Mouse (Mus musculus): ENCODE results near the gene Ube2d2b. TPM values are rescaled to one million over a fixed set of nuclear protein-coding genes. Genes with fewer than 3 reads are reported as not detected.

Ube2d2b gene
- polyA plus RNA-seq, 1 experiment from 2014 or later, result not detected

GRCm38 (mm10) chr5:107863971-107864370, 34.1 kb downstream of the Ube2d2b start:
- no peaks in the 10 kb centered on the region for H3K27me3 ChIP-seq
- H3K36me3 ChIP-seq, result no peaks in the 10 kb centered on the region
- H3K27ac ChIP-seq (replicated peaks), result no peak overlapping the region
- H3K9ac ChIP-seq, result no peak overlapping the region
- H3K4me3 ChIP-seq, result no peak overlapping the region
- no peak overlapping the region for H3K4me2 ChIP-seq
- ATAC-seq (ENCODE audit: low read depth), result no peak
- WGBS, result 88% methylated on average over 3 of the region's 3 CpGs
- H3K9me3 ChIP-seq, result no peaks in the 10 kb centered on the region
- peaks cover 19% of the 10 kb centered on the region for H3K4me1 ChIP-seq (replicated peaks)

DNA sequence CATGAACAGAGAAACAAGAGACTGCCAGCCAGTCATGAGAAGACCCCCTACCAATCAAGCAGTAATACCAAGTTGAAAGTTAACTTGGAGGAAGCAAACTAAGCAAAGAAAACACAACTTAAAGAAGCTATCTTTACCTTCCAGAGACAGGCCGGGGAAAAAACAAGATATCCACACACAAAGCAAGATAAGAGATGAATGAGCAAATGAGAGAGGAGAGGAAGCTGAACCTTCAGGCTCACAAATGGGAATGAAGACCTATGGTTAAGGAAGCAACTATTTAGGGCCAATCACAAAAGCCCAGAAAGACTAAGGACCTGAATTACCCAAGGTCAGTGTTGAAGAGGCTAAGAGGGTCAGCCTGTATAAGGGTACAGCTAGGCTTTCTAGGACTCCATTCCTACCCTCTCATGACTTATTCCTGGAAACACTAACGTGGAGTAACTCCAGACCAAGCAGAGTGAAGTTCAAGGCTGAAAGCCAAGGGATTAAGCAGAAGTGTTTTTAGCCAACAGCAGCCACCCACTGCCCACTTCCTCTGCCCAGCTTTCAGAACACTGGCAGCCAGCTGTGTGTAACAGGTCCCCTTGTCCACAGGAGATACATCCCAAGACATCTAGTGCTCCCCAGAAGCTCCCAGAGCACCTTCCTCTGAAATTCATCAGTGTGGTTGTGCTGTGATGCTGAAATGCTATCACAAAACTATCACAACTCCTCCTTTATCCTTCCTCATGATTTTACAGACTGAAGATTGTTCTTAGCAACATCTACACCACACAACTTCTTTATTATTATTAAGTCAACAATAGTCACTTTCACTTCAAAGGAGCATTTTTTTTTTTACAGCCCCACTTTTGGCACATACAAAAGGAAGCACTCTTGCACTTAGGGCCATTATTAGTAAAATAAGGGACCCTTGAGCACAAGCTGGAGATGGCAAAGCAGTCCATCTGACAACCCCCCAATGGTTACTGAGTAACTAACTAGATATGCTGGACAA, 36.5 kb downstream of the Ube2d2b start:
- H3K9me3 ChIP-seq, result no peaks in the 10 kb centered on the region
- WGBS, result 72% methylated on average over 2 of the region's 2 CpGs
- H3K4me1 ChIP-seq (replicated peaks), result peaks cover 19% of the 10 kb centered on the region
- 0 out of 2 replicates have a peak, but pooled peaks cover 3% of the 10 kb centered on the region for H3K27me3 ChIP-seq
- no peak overlapping the region for H3K4me3 ChIP-seq
- H3K9ac ChIP-seq, result no peak overlapping the region
- no peak for ATAC-seq (ENCODE audit: low read depth)
- no peak overlapping the region for H3K4me2 ChIP-seq
- no peaks in the 10 kb centered on the region for H3K36me3 ChIP-seq
- H3K27ac ChIP-seq (replicated peaks), result no peak overlapping the region

- peak; percentile 82 for ATAC-seq (ENCODE audit: low read depth)
- H3K27ac ChIP-seq (replicated peaks), result peak overlapping the region; percentile 92
- H3K4me2 ChIP-seq, result peak overlapping the region; percentile 67
- no peaks in the 10 kb centered on the region for H3K36me3 ChIP-seq
- 0 out of 2 replicates have a peak, but pooled peaks cover 3% of the 10 kb centered on the region for H3K27me3 ChIP-seq
- peak overlapping the region; percentile 90 for H3K9ac ChIP-seq
- no peaks in the 10 kb centered on the region for H3K9me3 ChIP-seq
- under 1% methylated on average over 82 of the region's 82 CpGs for WGBS
- peak overlapping the region; percentile 87 for H3K4me3 ChIP-seq
- peaks cover 19% of the 10 kb centered on the region for H3K4me1 ChIP-seq (replicated peaks)
These were observed 38.3 kb downstream of the Ube2d2b start for GRCm38 (mm10) chr5:107867970-107868904.

GRCm38 (mm10) chr5:107868905-107869424, 39.1 kb downstream of the Ube2d2b start:
- peak; percentile 98 for ATAC-seq (ENCODE audit: low read depth)
- WGBS, result under 1% methylated on average over 58 of the region's 58 CpGs
- Histone ChIP-seq H3K4me3 (peak overlapping the region; percentile 87), H3K27ac (replicated peaks) (peak overlapping the region; percentile 92), H3K27me3 (0 out of 2 replicates have a peak, but pooled peaks cover 3% of the 10 kb centered on the region), H3K9me3 (no peaks in the 10 kb centered on the region), H3K9ac (peak overlapping the region; percentile 90), H3K4me2 (peak overlapping the region; percentile 67), H3K4me1 (replicated peaks) (peaks cover 19% of the 10 kb centered on the region), H3K36me3 (no peaks in the 10 kb centered on the region)

DNA sequence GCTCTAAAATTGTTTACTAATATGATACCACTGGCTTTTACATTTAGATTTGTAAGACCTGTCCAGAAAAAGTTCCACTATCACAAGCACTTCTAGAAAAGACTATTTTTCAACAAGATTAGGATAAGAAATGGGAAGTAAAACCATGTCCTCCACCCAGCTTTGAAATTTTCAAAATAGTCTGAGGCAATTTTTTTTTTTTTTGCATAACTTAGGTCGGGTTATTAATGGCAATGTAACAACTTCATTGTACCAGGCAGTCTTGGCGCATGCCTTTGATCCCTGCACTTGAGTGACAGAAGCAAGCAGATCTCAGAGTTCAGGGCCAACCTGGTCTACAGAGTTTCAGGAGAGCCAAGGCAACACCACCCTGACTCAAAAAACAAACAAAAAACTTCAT, 39.8 kb downstream of the Ube2d2b start:
- ATAC-seq (ENCODE audit: low read depth), result no peak
- Histone ChIP-seq H3K27me3 (0 out of 2 replicates have a peak, but pooled peaks cover 3% of the 10 kb centered on the region), H3K9ac (no peak overlapping the region), H3K4me2 (no peak overlapping the region; the same call in 1 of the 2 replicates), H3K4me1 (replicated peaks) (peaks cover 19% of the 10 kb centered on the region), H3K27ac (replicated peaks) (no peak overlapping the region), H3K4me3 (no peak overlapping the region), H3K9me3 (no peaks in the 10 kb centered on the region), H3K36me3 (no peaks in the 10 kb centered on the region)
- 65% methylated on average over 2 of the region's 2 CpGs for WGBS

DNA sequence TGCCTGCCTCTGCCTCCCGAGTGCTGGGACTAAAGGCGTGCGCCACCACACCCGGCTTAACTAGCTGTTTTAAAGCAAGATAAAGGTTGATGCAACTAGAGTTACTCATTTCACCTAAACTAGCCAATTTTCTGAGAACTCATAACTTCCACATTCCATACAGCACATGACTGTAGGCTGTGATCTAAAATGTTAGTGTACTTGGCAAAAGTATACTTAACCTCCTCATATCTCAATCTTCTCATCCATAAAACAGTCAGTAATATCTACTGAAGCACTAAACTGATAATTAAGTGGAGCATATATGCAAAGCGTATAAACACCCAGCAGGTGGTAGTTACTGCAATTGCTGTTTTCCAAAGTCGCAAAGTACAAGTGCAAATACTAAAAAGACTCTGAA, 43.4 kb downstream of the Ube2d2b start:
- Histone ChIP-seq H3K36me3 (no peaks in the 10 kb centered on the region), H3K4me3 (no peak overlapping the region), H3K27ac (replicated peaks) (no peak overlapping the region), H3K4me2 (no peak overlapping the region), H3K4me1 (replicated peaks) (no peaks in the 10 kb centered on the region), H3K27me3 (0 out of 2 replicates have a peak, but pooled peaks cover 3% of the 10 kb centered on the region), H3K9me3 (no peaks in the 10 kb centered on the region), H3K9ac (no peak overlapping the region)
- 87% methylated on average over 6 of the region's 6 CpGs for WGBS
- ATAC-seq (ENCODE audit: low read depth), result no peak

GRCm38 (mm10) chr5:107873886-107874302, 44.0 kb downstream of the Ube2d2b start:
- Histone ChIP-seq H3K4me2 (no peak overlapping the region), H3K9me3 (no peaks in the 10 kb centered on the region), H3K27ac (replicated peaks) (no peak overlapping the region), H3K27me3 (0 out of 2 replicates have a peak, but pooled peaks cover 3% of the 10 kb centered on the region), H3K9ac (no peak overlapping the region), H3K4me3 (no peak overlapping the region), H3K36me3 (no peaks in the 10 kb centered on the region), H3K4me1 (replicated peaks) (no peaks in the 10 kb centered on the region)
- no peak for ATAC-seq (ENCODE audit: low read depth)
- WGBS, result 66% methylated on average over 7 of the region's 7 CpGs

GRCm38 (mm10) chr5:107874561-107875260, 44.8 kb downstream of the Ube2d2b start, which contains the start of gene Evi5:
Gene Evi5, minus strand, starts transcription at chr5:107875107.
- Histone ChIP-seq H3K4me1 (replicated peaks) (no peaks in the 10 kb centered on the region), H3K27me3 (0 out of 2 replicates have a peak, but pooled peaks cover 3% of the 10 kb centered on the region), H3K9ac (no peak within 1 kb of the TSS), H3K27ac (replicated peaks) (no peak within 1 kb of the TSS), H3K4me3 (no peak within 1 kb of the TSS), H3K4me2 (no peak within 1 kb of the TSS), H3K36me3 (no peaks in the 10 kb centered on the region), H3K9me3 (no peaks in the 10 kb centered on the region)
- ATAC-seq (ENCODE audit: low read depth), result no peak
- WGBS, result 49% methylated on average over 4 of the region's 4 CpGs

GRCm38 (mm10) chr5:107875261-107875611, 45.3 kb downstream of the Ube2d2b start:
- H3K4me2 ChIP-seq, result no peak overlapping the region
- H3K4me3 ChIP-seq, result no peak overlapping the region
- no peak for ATAC-seq (ENCODE audit: low read depth)
- no peak overlapping the region for H3K9ac ChIP-seq
- no peaks in the 10 kb centered on the region for H3K36me3 ChIP-seq
- H3K4me1 ChIP-seq (replicated peaks), result no peaks in the 10 kb centered on the region
- 0 out of 2 replicates have a peak, but pooled peaks cover 3% of the 10 kb centered on the region for H3K27me3 ChIP-seq
- H3K9me3 ChIP-seq, result no peaks in the 10 kb centered on the region
- no peak overlapping the region for H3K27ac ChIP-seq (replicated peaks)

GRCm38 (mm10) chr5:107877053-107877452, 47.2 kb downstream of the Ube2d2b start:
- Histone ChIP-seq H3K27me3 (no peaks in the 10 kb centered on the region), H3K27ac (replicated peaks) (no peak overlapping the region), H3K4me2 (no peak overlapping the region), H3K4me3 (no peak overlapping the region), H3K9me3 (no peaks in the 10 kb centered on the region), H3K36me3 (no peaks in the 10 kb centered on the region), H3K9ac (no peak overlapping the region), H3K4me1 (replicated peaks) (no peaks in the 10 kb centered on the region)
- ATAC-seq (ENCODE audit: low read depth), result no peak
- 85% methylated on average over 1 of the region's 1 CpGs for WGBS

DNA sequence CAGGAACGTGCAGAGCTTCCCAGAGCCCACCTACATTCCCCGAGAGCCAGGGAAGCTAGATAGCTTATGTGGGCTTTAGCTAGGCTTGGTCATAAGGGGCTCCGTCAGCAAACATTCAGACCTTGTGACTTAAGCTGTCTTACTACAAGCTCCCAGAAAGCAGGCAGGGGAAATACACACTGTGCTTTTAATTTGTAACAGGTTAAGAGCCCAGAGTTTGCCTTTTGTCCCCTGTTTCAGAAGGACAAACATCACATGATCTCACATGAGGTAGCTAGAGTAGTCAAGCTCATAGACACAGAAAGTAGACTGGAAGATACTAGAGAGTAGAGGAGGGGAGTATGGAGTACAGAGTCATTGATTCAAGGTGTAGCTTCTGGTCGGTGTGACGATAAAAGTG, 50.8 kb downstream of the Ube2d2b start:
- Histone ChIP-seq H3K36me3 (no peaks in the 10 kb centered on the region), H3K27me3 (no peaks in the 10 kb centered on the region), H3K4me2 (no peak overlapping the region), H3K27ac (replicated peaks) (no peak overlapping the region), H3K9me3 (no peaks in the 10 kb centered on the region), H3K4me3 (no peak overlapping the region), H3K4me1 (replicated peaks) (no peaks in the 10 kb centered on the region), H3K9ac (no peak overlapping the region)
- no peak for ATAC-seq (ENCODE audit: low read depth)
- WGBS, result 84% methylated on average over 5 of the region's 5 CpGs

All from neural tube, embryonic 13.5 days (tissue).